Mouse (Mus musculus): ENCODE data around the gene Elac2. TPM values are rescaled to one million over a fixed set of nuclear protein-coding genes. Genes with fewer than 3 reads are reported as not detected.

Gene Elac2
- polyA plus RNA-seq (2014; fragmentation: Illumina TruSeq; extraction: RNeasy Lipid Tissue Mini Kit (QIAGEN cat#74804); ENCODE audit: low read depth, low replicate concordance): 9.1 TPM

GRCm38 (mm10) chr11:64978720-64979488 lies at the start of gene Elac2:
Gene Elac2 (plus strand): TSS chr11:64979038.

Other genes starting within 250 kb of the Elac2 start
- gene 1700086D15Rik, start 180.9 kb downstream of the Elac2 start, polyA plus RNA-seq (2014; fragmentation: Illumina TruSeq; extraction: RNeasy Lipid Tissue Mini Kit (QIAGEN cat#74804); ENCODE audit: low read depth, low replicate concordance): not detected
- gene Arhgap44, start 183.9 kb downstream of the Elac2 start, polyA plus RNA-seq (2014; fragmentation: Illumina TruSeq; extraction: RNeasy Lipid Tissue Mini Kit (QIAGEN cat#74804); ENCODE audit: low read depth, low replicate concordance): 3.4 TPM

Data from adrenal gland, adult 10 weeks (tissue).